Mouse (Mus musculus): Measurements from ENCODE around the gene Clcnkb. TPM values are rescaled to one million over a fixed set of nuclear protein-coding genes. Genes with fewer than 3 reads are reported as not detected.

Clcnkb gene
- polyA plus RNA-seq, 1 experiment = not detected

- H3K4me3 ChIP-seq (replicated peaks; ENCODE audit: insufficient read depth, low read depth, low read length) = no peak overlapping the region
- TF ChIP-seq CTCF (IDR thresholded peaks at IDR 0.05; ENCODE audit: borderline replicate concordance, insufficient read depth, low read depth, low read length) (no peak), POLR2A (IDR thresholded peaks at IDR 0.05; ENCODE audit: borderline replicate concordance, insufficient read depth, low read length) (no peak)
- DNase-seq = peak; percentile 35 to 47
- H3K27me3 ChIP-seq (ENCODE audit: control insufficient read depth, insufficient read depth, low read length) = no peaks in the 10 kb centered on the region
- peaks cover 5% of the 10 kb centered on the region; the same call in 1 of the 2 replicates for H3K4me1 ChIP-seq (ENCODE audit: control insufficient read depth, insufficient read depth, low read length)
- 13% methylated on average over 14 of the region's 14 CpGs for WGBS
- H3K27ac ChIP-seq (ENCODE audit: insufficient read depth, low read length) = no peak overlapping the region
These were observed 16.9 kb upstream of the Clcnkb start for GRCm38 (mm10) chr4:141432666-141433065.

GRCm38 (mm10) chr4:141430997-141431396 lies 15.2 kb upstream of the Clcnkb start:
- WGBS = 32% methylated on average over 9 of the region's 9 CpGs
- TF ChIP-seq POLR2A (IDR thresholded peaks at IDR 0.05; ENCODE audit: borderline replicate concordance, insufficient read depth, low read length) = no peak
- TF ChIP-seq CTCF (IDR thresholded peaks at IDR 0.05; ENCODE audit: borderline replicate concordance, insufficient read depth, low read depth, low read length) = peak; percentile 95
- peak; percentile 74 to 82 for DNase-seq
- H3K27ac ChIP-seq (ENCODE audit: insufficient read depth, low read length) = no peak overlapping the region
- no peaks in the 10 kb centered on the region for H3K27me3 ChIP-seq (ENCODE audit: control insufficient read depth, insufficient read depth, low read length)
- no peak overlapping the region for H3K4me3 ChIP-seq (replicated peaks; ENCODE audit: insufficient read depth, low read depth, low read length)
- peaks cover 5% of the 10 kb centered on the region; the same call in 1 of the 2 replicates for H3K4me1 ChIP-seq (ENCODE audit: control insufficient read depth, insufficient read depth, low read length)

GRCm38 (mm10) chr4:141429847-141430246 lies 14.0 kb upstream of the Clcnkb start:
- TF ChIP-seq POLR2A (IDR thresholded peaks at IDR 0.05; ENCODE audit: borderline replicate concordance, insufficient read depth, low read length) (no peak), CTCF (IDR thresholded peaks at IDR 0.05; ENCODE audit: borderline replicate concordance, insufficient read depth, low read depth, low read length) (peak; percentile 35; the same call in 1 of the 2 replicates)
- H3K4me1 ChIP-seq (ENCODE audit: control insufficient read depth, insufficient read depth, low read length) = peaks cover 5% of the 10 kb centered on the region; the same call in 1 of the 2 replicates
- DNase-seq = no peak
- no peak overlapping the region for H3K27ac ChIP-seq (ENCODE audit: insufficient read depth, low read length)
- H3K4me3 ChIP-seq (replicated peaks; ENCODE audit: insufficient read depth, low read depth, low read length) = no peak overlapping the region
- no peaks in the 10 kb centered on the region for H3K27me3 ChIP-seq (ENCODE audit: control insufficient read depth, insufficient read depth, low read length)
- 57% methylated on average over 9 of the region's 9 CpGs for WGBS

- H3K4me1 ChIP-seq (ENCODE audit: control insufficient read depth, insufficient read depth, low read length) = peaks cover 5% of the 10 kb centered on the region; the same call in 1 of the 2 replicates
- WGBS = 63% methylated on average over 6 of the region's 6 CpGs
- no peak overlapping the region for H3K27ac ChIP-seq (ENCODE audit: insufficient read depth, low read length)
- no peak overlapping the region for H3K4me3 ChIP-seq (replicated peaks; ENCODE audit: insufficient read depth, low read depth, low read length)
- H3K27me3 ChIP-seq (ENCODE audit: control insufficient read depth, insufficient read depth, low read length) = no peaks in the 10 kb centered on the region
- no peak for DNase-seq
- TF ChIP-seq CTCF (IDR thresholded peaks at IDR 0.05; ENCODE audit: borderline replicate concordance, insufficient read depth, low read depth, low read length) = no peak
- no peak for TF ChIP-seq POLR2A (IDR thresholded peaks at IDR 0.05; ENCODE audit: borderline replicate concordance, insufficient read depth, low read length)
These were observed 13.6 kb upstream of the Clcnkb start for GRCm38 (mm10) chr4:141429381-141429780.

GRCm38 (mm10) chr4:141427921-141428320 lies 12.1 kb upstream of the Clcnkb start:
- Histone ChIP-seq H3K4me1 (ENCODE audit: control insufficient read depth, insufficient read depth, low read length) (0 out of 2 replicates have a peak, but pooled peaks cover under 1% of the 10 kb centered on the region), H3K27ac (ENCODE audit: insufficient read depth, low read length) (no peak overlapping the region), H3K4me3 (replicated peaks; ENCODE audit: insufficient read depth, low read depth, low read length) (no peak overlapping the region), H3K27me3 (ENCODE audit: control insufficient read depth, insufficient read depth, low read length) (no peaks in the 10 kb centered on the region)
- 94% methylated on average over 13 of the region's 13 CpGs for WGBS
- no peak for TF ChIP-seq POLR2A (IDR thresholded peaks at IDR 0.05; ENCODE audit: borderline replicate concordance, insufficient read depth, low read length)
- TF ChIP-seq CTCF (IDR thresholded peaks at IDR 0.05; ENCODE audit: borderline replicate concordance, insufficient read depth, low read depth, low read length) = no peak
- DNase-seq = no peak

DNA sequence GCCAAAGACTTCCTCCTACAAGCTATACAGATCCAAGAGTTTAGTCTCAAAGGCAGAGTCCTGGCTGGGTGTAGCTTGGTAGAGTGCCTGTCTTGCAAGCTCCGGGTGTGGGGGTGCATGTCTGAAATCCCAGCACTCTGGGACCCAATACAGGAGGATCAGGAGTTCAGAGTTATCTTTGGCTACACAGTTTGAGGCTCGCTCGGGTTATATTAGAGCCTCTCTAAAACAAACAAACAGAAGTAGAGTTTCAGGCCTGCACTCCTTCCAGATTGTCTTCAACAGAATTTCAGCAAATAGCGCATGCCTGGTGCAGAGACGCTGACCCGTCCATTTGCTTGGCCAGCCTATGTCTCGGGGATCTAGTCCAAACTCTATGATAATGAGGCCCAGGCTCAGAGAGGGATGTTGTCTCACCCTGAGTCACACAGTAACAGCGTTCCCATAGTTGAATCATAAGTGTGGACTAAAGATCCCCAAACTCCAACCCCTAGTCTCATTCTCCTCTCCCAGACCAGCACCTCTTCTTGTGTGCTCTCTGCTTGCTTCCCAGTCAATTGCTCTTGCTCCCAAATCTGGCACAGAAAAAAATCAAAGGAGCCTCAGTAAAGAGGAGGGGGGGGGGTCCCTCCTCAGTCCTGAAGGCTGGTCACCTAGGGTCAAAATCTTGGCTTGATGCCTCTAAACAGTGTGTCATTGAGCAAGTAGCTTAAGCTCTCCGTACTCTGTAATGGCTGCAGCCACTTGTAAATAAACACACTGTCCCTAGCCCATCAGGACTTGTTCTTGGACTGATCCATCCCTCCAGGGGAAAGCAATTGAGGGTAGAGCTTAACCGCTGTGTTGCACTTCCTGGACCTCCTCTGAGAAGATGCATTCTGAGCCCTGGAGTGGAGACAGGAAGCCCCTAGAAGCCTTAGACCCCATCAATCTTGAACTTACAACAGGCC lies 11.3 kb upstream of the Clcnkb start:
- no peak overlapping the region for H3K4me3 ChIP-seq (replicated peaks; ENCODE audit: insufficient read depth, low read depth, low read length)
- DNase-seq = no peak
- 92% methylated on average over 10 of the region's 10 CpGs for WGBS
- H3K4me1 ChIP-seq (ENCODE audit: control insufficient read depth, insufficient read depth, low read length) = no peaks in the 10 kb centered on the region
- H3K27ac ChIP-seq (ENCODE audit: insufficient read depth, low read length) = no peak overlapping the region
- H3K27me3 ChIP-seq (ENCODE audit: control insufficient read depth, insufficient read depth, low read length) = no peaks in the 10 kb centered on the region
- TF ChIP-seq POLR2A (IDR thresholded peaks at IDR 0.05; ENCODE audit: borderline replicate concordance, insufficient read depth, low read length) (no peak), CTCF (IDR thresholded peaks at IDR 0.05; ENCODE audit: borderline replicate concordance, insufficient read depth, low read depth, low read length) (no peak)

GRCm38 (mm10) chr4:141425484-141426479 lies 10.0 kb upstream of the Clcnkb start:
- Histone ChIP-seq H3K27me3 (ENCODE audit: control insufficient read depth, insufficient read depth, low read length) (no peaks in the 10 kb centered on the region), H3K4me3 (replicated peaks; ENCODE audit: insufficient read depth, low read depth, low read length) (peak overlapping the region; percentile 62), H3K4me1 (ENCODE audit: control insufficient read depth, insufficient read depth, low read length) (peaks cover 9% of the 10 kb centered on the region), H3K27ac (ENCODE audit: insufficient read depth, low read length) (no peak overlapping the region)
- WGBS = 4% methylated on average over 36 of the region's 36 CpGs
- DNase-seq = peak; percentile 51 to 61
- TF ChIP-seq POLR2A (IDR thresholded peaks at IDR 0.05; ENCODE audit: borderline replicate concordance, insufficient read depth, low read length) (no peak), CTCF (IDR thresholded peaks at IDR 0.05; ENCODE audit: borderline replicate concordance, insufficient read depth, low read depth, low read length) (no peak)

Measured in cerebellum, adult 2 months (tissue).